Mouse (Mus musculus) erythroblast, embryonic 14.5 days (primary cell): ENCODE results near the gene Pigp. TPM values are rescaled to one million over a fixed set of nuclear protein-coding genes. Genes with fewer than 3 reads are reported as not detected.

Experiments
- H3K27me3 ChIP-seq: 2 replicates; pipeline ENCODE4 v1.6.1; 2012; ENCODE audit warnings: inconsistent platforms; ENCODE audit not compliant: control insufficient read depth
- H3K36me3 ChIP-seq: 2 replicates; pipeline ENCODE4 v1.6.1; 2012; ENCODE audit warnings: mild to moderate bottlenecking, inconsistent platforms; ENCODE audit not compliant: control insufficient read depth
- H3K4me1 ChIP-seq: 2 replicates; pipeline ENCODE4 v1.6.1; 2012; ENCODE audit warnings: inconsistent platforms; ENCODE audit not compliant: control insufficient read depth
- H3K4me3 ChIP-seq: replicated peaks from 2 replicates; pipeline ENCODE3; 2012; ENCODE audit warnings: moderate library complexity, mild to moderate bottlenecking, inconsistent platforms
- H3K9me3 ChIP-seq: 2 replicates; pipeline ENCODE4 v1.6.1; 2012; ENCODE audit warnings: low read length, inconsistent platforms, mixed read lengths; ENCODE audit not compliant: control insufficient read depth
- GATA1 ChIP-seq: IDR thresholded peaks from 2 replicates; pipeline ENCODE4 v1.6.1; 2012; ENCODE audit warnings: low read length, inconsistent platforms, mixed read lengths
- TAL1 ChIP-seq: IDR thresholded peaks from 3 replicates; pipeline ENCODE4 v1.6.1; 2012; ENCODE audit warnings: low read length, inconsistent platforms, mixed read lengths
- polyA plus RNA-seq: library from polyadenylated mRNA; stranded (reverse); fragments of >175 nt; gene quantifications from 2 replicates; pipeline ENCODE4 v1.2.3, GENCODE M21; 2012

Gene Pigp
- polyA plus RNA-seq, 1 experiment = 0.69 TPM

- Histone ChIP-seq H3K9me3 (no peaks in the 10 kb centered on the region), H3K27me3 (no peaks in the 10 kb centered on the region), H3K4me3 (no peak overlapping the region), H3K36me3 (peaks cover 4% of the 10 kb centered on the region; the same call in 1 of the 2 replicates), H3K4me1 (peaks cover 30% of the 10 kb centered on the region)
- TF ChIP-seq GATA1 (no peak), TAL1 (no peak)
Measured at GRCm38 (mm10) chr16:94365435-94365834, 6.2 kb downstream of the Pigp start.

GRCm38 (mm10) chr16:94363814-94364213, 7.8 kb downstream of the Pigp start:
- TF ChIP-seq TAL1 = no peak
- no peak for TF ChIP-seq GATA1
- no peaks in the 10 kb centered on the region for H3K27me3 ChIP-seq
- H3K36me3 ChIP-seq = peaks cover 4% of the 10 kb centered on the region; the same call in 1 of the 2 replicates
- peaks cover 14% of the 10 kb centered on the region for H3K4me1 ChIP-seq
- H3K9me3 ChIP-seq = no peaks in the 10 kb centered on the region
- H3K4me3 ChIP-seq = no peak overlapping the region

- no peaks in the 10 kb centered on the region for H3K27me3 ChIP-seq
- peaks cover 12% of the 10 kb centered on the region for H3K4me1 ChIP-seq
- peaks cover 4% of the 10 kb centered on the region; the same call in 1 of the 2 replicates for H3K36me3 ChIP-seq
- no peaks in the 10 kb centered on the region for H3K9me3 ChIP-seq
- no peak overlapping the region for H3K4me3 ChIP-seq
- TF ChIP-seq TAL1 (no peak), GATA1 (no peak)
Measured at GRCm38 (mm10) chr16:94362174-94362873, 9.3 kb downstream of the Pigp start.

- Histone ChIP-seq H3K4me3 (no peak overlapping the region), H3K36me3 (peaks cover 4% of the 10 kb centered on the region; the same call in 1 of the 2 replicates), H3K27me3 (no peaks in the 10 kb centered on the region), H3K4me1 (peaks cover 7% of the 10 kb centered on the region), H3K9me3 (no peaks in the 10 kb centered on the region)
- no peak for TF ChIP-seq TAL1
- TF ChIP-seq GATA1 = no peak
Measured at GRCm38 (mm10) chr16:94360578-94361350, 10.9 kb downstream of the Pigp start.

GRCm38 (mm10) chr16:94358091-94358490, 13.6 kb downstream of the Pigp start:
- Histone ChIP-seq H3K27me3 (no peaks in the 10 kb centered on the region), H3K36me3 (no peaks in the 10 kb centered on the region), H3K9me3 (no peaks in the 10 kb centered on the region), H3K4me1 (peaks cover 7% of the 10 kb centered on the region), H3K4me3 (no peak overlapping the region)
- TF ChIP-seq GATA1 = no peak
- no peak for TF ChIP-seq TAL1

GRCm38 (mm10) chr16:94356776-94357494, 14.7 kb downstream of the Pigp start:
- H3K9me3 ChIP-seq = no peaks in the 10 kb centered on the region
- peaks cover 7% of the 10 kb centered on the region for H3K4me1 ChIP-seq
- TF ChIP-seq GATA1 (no peak), TAL1 (no peak)

GRCm38 (mm10) chr16:94356046-94356445, 15.6 kb downstream of the Pigp start:
- no peaks in the 10 kb centered on the region for H3K27me3 ChIP-seq
- peaks cover 7% of the 10 kb centered on the region for H3K4me1 ChIP-seq
- H3K4me3 ChIP-seq = no peak overlapping the region
- H3K36me3 ChIP-seq = no peaks in the 10 kb centered on the region
- no peak for TF ChIP-seq TAL1
- no peak for TF ChIP-seq GATA1
- H3K9me3 ChIP-seq = no peaks in the 10 kb centered on the region

More at GRCm38 (mm10) chr16:94356776-94357494, 14.7 kb downstream of the Pigp start:
- Histone ChIP-seq H3K4me3 (no peak overlapping the region), H3K27me3 (no peaks in the 10 kb centered on the region), H3K36me3 (no peaks in the 10 kb centered on the region)

- H3K9me3 ChIP-seq = no peaks in the 10 kb centered on the region
- H3K4me1 ChIP-seq = peaks cover 7% of the 10 kb centered on the region
- H3K27me3 ChIP-seq = no peaks in the 10 kb centered on the region
- no peak overlapping the region for H3K4me3 ChIP-seq
- no peaks in the 10 kb centered on the region for H3K36me3 ChIP-seq
- no peak for TF ChIP-seq GATA1
- no peak for TF ChIP-seq TAL1
Measured at GRCm38 (mm10) chr16:94354450-94354849, 17.2 kb downstream of the Pigp start.

- no peak for TF ChIP-seq GATA1
- Histone ChIP-seq H3K4me1 (no peaks in the 10 kb centered on the region), H3K9me3 (no peaks in the 10 kb centered on the region), H3K27me3 (no peaks in the 10 kb centered on the region), H3K36me3 (no peaks in the 10 kb centered on the region), H3K4me3 (no peak overlapping the region)
Measured at GRCm38 (mm10) chr16:94350287-94350677, 21.4 kb downstream of the Pigp start.
